Mouse (Mus musculus) CD4-positive, CD25-positive, alpha-beta regulatory T cell, adult 2 months (primary cell): Measurements from ENCODE around the gene Plekhh3.

Experiments used
- DNase-seq: peaks from one replicate; pipeline ENCODE4 v3.0.0-alpha.2; 2012; ENCODE audit warnings: low read depth, low spot score

Plekhh3 gene

DNA sequence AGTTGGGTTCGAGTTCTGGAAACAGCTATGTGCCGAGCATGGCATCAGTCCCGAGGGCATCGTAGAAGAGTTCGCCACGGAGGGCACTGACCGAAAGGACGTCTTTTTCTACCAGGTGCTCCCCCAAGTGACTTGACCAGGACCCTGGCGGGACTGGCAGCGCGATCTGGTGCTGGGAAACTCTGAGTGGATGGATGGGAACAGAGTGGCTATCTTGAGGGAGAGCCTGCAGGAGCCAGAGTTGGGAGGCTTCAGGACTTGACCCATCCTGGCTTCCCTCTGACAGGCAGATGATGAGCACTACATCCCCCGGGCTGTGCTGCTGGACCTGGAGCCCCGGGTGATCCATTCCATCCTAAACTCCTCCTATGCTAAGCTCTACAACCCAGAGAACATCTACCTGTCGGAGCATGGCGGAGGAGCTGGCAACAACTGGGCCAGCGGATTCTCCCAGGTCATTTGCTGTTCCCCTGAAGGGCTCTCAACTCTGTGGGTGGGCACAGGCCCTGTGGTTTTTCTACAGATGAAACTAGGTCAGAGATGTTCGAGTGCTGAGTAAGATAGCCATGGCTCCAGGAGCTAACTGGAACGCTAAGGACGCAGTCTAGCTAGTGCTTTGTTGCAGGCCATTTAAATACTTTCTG is 50.5 kb downstream of the Plekhh3 start:
- DNase-seq = no peak

DNA sequence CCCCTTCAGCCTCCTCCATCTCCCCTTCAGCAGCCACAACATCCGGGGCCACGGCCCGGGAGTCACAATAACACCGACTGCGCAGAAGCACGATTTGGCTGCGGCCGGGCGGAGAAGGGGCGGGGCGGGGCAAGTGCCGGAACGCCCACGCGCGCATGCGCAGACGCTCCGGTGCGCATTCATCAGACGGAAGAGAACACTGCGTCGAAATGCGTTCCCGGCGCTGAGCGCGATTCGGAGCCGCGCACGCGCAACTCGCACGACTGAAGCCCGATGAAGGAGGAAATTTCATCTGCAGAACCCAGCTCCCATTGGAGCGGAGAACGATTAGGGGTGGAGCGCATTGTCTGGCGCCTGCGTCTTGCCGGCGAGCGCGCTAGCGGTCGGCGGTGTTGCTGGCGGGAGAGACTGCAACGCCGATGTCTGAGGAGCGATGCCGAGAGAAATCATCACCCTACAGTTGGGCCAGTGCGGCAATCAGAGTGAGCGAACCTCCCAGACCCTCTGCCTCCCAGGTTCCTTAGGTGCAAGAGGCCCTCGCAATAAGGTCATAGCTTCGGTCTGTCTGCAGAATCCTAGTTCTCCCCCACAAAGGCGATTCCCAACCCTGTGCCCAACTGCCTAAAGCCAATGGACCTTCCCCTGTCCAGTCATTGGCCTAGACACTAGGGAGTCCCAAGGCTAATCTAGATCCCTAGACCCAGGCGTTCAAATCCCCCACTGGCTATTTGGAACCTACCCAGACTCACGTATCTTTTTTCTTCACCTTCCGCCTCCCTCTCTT is 51.2 kb downstream of the Plekhh3 start, which contains the start of the genes Retreg3 and Tubg1:
TSS of gene Retreg3 (minus strand) at position 133 of the 784 bp plus-strand sequence.
TSS of gene Tubg1 (plus strand) at position 178 of the 784 bp plus-strand sequence.
- DNase-seq = peak; percentile 100

- DNase-seq = no peak
Observed at GRCm38 (mm10) chr11:101119131-101119760, 51.9 kb downstream of the Plekhh3 start.

- peak; percentile 29 for DNase-seq
Observed at GRCm38 (mm10) chr11:101118105-101118504, 53.0 kb downstream of the Plekhh3 start.

DNA sequence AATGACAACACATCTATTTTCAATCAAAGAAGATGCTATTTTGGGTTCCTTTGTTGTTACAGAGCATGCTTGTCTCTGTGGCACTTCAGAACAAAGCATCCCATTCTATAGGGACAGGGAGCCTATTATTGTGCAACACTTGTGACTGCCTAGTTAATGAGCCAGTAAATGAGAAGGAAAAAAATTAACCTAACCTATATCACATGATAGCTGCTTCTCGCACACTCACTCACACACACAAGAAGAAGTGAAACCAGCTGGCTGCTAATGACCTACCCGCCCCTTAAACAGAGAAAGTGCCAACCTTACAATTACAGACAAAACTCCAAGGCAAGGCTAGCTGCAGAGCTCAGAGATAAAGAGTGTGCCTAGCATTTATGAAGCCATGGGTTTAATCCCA is 55.6 kb downstream of the Plekhh3 start:
- DNase-seq = no peak
